Mouse (Mus musculus) regulatory T cell (primary cell): Measurements from ENCODE around the gene Cldn15.
"Not testable (repeated sequence)": the region's sequence is repeated elsewhere in the genome, so short reads cannot be mapped to it uniquely, and the experiment has no call there.

ENCODE experiments used
- in situ Hi-C: fragments of 300-600 bp; cut with MboI, MseI; formaldehyde crosslinking; loops from one replicate; pipeline ENCODE4 v1.15.1; 2025; ENCODE audit warnings: high pct_unique_total_duplicates

The Cldn15 gene

GRCm38 (mm10) chr5:136949551-136950336 is 16.7 kb upstream of the Cldn15 start:
- in situ Hi-C loops: not testable (repeated sequence)

DNA sequence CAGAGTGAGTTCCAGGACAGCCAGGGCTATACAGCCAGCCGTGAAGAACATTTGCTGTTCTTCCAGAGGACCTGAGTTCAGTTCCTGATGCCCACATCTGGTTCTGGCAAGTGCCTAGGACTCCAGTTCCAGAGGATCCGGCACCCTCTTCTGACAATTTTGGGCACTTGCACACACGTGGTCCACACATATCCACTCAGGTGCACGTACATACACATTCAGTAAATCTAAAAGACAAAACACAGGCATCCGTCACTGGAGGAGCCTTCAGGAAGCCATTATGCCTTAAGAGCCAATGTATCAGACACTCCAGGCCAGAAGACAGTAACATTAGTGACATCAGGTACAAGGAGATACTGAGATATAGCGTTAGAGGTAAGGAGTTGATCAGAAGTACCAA is 15.9 kb upstream of the Cldn15 start:
- in situ Hi-C loops: no loop called here

- in situ Hi-C loops: no loop called here
Observed at GRCm38 (mm10) chr5:136952153-136952552, 14.3 kb upstream of the Cldn15 start.

GRCm38 (mm10) chr5:136953015-136953414 is 13.4 kb upstream of the Cldn15 start, which contains the start of gene Fis1:
Fis1 (plus strand) TSS chr5:136953275.
- in situ Hi-C loops: no loop called here

GRCm38 (mm10) chr5:136953440-136953951 is 12.9 kb upstream of the Cldn15 start:
- in situ Hi-C loops: no loop called here

- in situ Hi-C loops: no loop called here
Observed at GRCm38 (mm10) chr5:136955622-136956021, 10.8 kb upstream of the Cldn15 start.

DNA sequence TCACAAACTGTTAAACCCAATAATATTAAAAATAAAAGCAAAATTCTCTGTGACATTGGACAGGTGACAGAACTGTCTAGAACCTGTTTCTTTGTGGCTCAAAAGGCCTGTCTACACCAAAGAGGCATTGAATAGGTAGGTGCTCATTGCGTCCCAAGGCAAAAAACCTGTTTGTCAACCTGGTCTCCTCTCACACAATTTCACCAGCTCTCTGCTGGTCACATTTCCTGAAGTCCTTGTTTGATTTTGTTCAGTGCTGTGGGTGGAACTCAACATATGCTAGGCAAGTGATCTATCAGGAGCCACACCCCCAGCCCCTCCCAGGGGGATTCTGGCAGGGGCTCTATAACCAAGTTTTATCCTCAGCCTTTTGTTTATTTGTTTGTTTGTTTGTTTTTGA is 9.2 kb upstream of the Cldn15 start:
- in situ Hi-C loops: no loop called here

- in situ Hi-C loops: no loop called here
Observed at GRCm38 (mm10) chr5:136958991-136959605, 7.3 kb upstream of the Cldn15 start.

GRCm38 (mm10) chr5:136960053-136960452 is 6.4 kb upstream of the Cldn15 start:
- in situ Hi-C loops: no loop called here

DNA sequence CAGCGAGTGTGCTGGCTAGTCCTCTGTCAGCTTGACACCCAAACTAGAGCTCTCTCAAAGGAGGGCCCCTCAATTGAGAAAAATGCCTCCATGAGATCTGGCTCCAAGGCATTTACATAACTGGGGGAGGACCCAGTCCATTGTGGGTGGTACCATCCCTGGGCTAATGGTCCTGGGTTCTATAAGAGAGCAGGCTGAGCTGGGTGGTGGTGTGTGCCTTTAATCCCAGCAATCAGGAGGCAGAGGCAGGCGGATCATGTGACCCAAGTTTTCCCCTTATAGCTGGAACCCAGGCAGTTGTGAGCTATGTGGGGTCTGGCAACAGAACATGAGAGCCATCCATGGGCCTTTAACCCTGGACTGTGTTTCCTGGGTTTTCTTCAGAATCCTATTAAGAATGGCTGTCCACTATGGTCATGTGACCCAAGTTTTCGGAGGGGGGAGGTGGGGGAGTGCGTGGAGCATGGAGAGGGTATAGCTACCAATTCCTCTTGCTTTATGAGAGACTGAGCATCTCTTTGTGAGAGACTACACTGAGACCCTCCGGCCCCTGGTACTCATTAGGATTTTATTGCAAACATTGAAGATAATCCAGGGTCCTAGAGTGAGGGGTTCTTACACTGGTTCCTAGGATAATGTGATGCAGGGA is 5.0 kb upstream of the Cldn15 start:
- in situ Hi-C loops: no loop called here

DNA sequence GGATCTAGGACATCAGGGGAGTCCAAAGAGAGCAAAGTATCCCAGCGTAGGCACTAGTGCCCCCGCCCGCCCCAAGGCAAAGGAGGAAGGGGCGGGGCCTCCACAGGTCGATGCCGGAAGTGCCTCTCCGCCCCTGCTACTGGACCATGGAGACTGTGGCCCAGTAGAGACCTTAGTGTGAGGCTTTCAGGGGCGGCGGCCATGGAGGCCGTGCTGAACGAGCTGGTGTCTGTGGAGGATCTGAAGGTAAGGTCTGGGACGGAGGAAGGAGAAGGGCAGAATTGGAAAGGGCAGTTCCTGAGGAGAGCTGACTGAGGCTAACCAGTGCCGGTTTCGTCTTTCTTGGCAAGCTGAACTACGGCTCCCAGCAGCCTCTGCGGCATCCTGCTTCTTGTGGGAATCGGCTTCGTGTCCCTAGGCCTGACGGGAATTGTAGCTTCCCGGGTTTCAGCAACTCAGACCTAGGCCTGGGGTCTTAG is 4.4 kb upstream of the Cldn15 start:
- in situ Hi-C loops: no loop called here

DNA sequence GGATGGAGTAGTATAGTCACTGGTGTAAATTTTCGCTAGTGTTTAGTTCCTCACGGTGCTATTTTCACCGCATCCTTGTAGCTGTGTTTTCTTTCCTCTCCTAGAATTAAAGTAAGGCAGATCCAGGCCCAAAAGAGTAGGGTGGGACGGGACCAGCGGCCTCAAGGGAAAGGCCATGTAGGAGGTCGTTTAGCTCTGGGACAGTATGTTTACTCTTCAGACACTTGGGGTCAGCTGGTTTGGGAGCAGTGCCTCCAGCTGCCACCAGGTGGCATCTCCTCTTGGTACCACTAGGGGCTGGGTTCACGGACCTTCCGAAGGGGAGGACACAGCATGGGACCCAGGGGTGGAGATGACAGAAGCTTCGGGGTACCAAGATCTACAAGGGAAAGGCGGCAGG is 3.9 kb upstream of the Cldn15 start:
- in situ Hi-C loops: no loop called here

GRCm38 (mm10) chr5:136962966-136963540 is 3.4 kb upstream of the Cldn15 start:
- in situ Hi-C loops: no loop called here

GRCm38 (mm10) chr5:136965210-136965609 is 1.2 kb upstream of the Cldn15 start:
- in situ Hi-C loops: no loop called here

- in situ Hi-C loops: no loop called here
Observed at GRCm38 (mm10) chr5:136965686-136966085, 730 bp upstream of the Cldn15 start.

- in situ Hi-C loops: no loop called here
Observed at GRCm38 (mm10) chr5:136966861-136967455, 542 bp downstream of the Cldn15 start.

DNA sequence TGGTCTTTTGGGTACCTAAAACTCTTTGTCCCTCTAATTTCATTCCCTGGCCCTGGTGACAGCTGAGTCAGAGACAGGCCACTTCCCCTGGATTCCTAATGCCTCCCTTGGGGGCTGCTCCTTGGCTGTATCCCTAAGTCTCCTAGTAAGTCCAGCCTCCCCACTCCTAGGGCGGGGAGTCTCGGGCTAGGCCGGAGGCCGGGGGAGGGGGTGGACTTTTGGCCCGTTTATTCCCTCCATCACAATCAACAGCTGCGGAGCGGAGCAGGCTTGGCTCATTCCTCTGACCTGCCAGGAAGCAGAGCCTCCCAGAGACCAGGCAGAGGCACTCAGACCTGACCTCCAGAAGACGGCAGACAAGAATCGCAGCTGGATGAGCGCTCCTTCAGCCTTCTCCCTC is 1.2 kb downstream of the Cldn15 start:
- in situ Hi-C loops: no loop called here

GRCm38 (mm10) chr5:136970703-136971102 is 4.3 kb downstream of the Cldn15 start:
- in situ Hi-C loops: loop anchor here (10.0 kb wide), 1 partner anchor 46 kb away; no protein-coding TSS in a partner anchor

DNA sequence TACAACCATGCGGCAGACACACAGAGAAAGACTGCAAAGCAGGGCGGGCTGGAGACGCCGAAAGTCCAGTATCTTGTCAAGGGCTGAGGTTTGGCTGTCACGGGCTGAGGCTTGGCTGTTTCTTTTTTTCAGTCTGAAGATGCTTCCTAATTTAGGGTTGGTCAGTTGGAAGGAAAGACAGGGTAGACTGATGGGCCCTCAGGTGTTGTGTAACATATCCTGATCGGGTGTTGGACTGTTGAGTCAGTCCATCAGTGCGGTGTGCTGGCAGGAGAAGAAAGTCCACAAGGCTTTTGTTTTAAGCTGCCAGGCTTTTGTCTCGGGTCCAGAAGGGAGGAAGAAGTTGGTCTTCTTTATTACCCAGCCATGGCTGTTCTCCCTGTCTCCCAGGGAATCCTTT is 7.3 kb downstream of the Cldn15 start:
- in situ Hi-C loops: loop anchor here (10.0 kb wide), 1 partner anchor 49 kb away; no protein-coding TSS in a partner anchor

DNA sequence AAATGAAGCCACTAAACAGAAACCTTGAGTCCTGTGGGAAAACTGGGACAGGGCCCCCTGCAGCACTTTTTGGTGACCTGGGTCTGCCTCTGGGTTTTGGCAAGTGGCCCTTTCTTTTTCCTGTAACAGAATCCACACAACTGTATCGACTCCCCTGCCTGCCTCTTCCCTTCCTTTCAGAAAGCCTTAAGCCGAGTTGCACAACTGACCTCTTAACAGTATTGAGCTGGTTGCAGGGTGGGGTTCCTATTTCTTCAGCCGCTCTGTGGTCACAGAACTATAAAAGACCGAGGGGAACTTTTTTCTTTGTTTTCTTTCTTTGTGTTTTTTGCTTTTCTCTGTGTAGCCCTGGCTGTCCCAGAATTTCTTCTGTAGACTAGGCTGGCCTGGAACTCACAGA is 11.4 kb downstream of the Cldn15 start:
- in situ Hi-C loops: loop anchor here (10.0 kb wide), 1 partner anchor 53 kb away; no protein-coding TSS in a partner anchor

GRCm38 (mm10) chr5:136979762-136980161 is 13.3 kb downstream of the Cldn15 start:
- in situ Hi-C loops: loop anchor here (10.0 kb wide), 1 partner anchor 55 kb away; no protein-coding TSS in a partner anchor
